Mouse (Mus musculus): ENCODE measurements around the gene Spata32.

GRCm38 (mm10) chr11:103257938-103258481 is 39.8 kb upstream of the Spata32 start:
- TF ChIP-seq CTCF (IDR thresholded peaks at IDR 0.05; ENCODE audit: low read depth, low read length): no peak
- no peak for TF ChIP-seq POLR2A (IDR thresholded peaks at IDR 0.05; ENCODE audit: insufficient read depth, low read length)
- TF ChIP-seq EP300 (IDR thresholded peaks at IDR 0.05; ENCODE audit: insufficient read depth, low read depth, low read length): no peak
